Mouse (Mus musculus) left cerebral cortex, adult 9 months (tissue): ENCODE data around the gene Mycbp2.

Experiments used
- DNase-seq, 2 experiments: peaks; one replicate each; pipeline ENCODE4 v3.0.0; 2022; ENCODE audit warnings: low spot score in 2 of 2

The Mycbp2 gene

DNA sequence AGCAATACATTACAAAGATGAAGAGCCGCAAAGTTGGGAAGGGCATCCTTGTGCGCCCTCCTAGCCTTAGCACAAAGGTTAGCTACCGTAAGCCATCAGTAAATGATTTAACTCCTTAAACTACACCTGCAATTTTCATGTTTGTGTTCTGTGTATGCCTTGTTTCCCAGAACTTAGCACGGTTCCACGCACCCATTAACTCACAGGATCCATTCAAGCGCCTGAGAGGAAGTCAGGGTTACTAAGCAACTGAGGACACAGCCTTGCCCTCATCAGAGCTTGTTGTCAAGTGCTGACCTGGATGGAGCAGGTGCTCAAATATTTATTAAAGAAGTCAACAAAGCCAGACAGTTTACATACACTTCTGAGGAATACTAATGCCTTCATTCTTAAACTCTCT, 244.4 kb downstream of the Mycbp2 start:
- DNase-seq, result no peak

DNA sequence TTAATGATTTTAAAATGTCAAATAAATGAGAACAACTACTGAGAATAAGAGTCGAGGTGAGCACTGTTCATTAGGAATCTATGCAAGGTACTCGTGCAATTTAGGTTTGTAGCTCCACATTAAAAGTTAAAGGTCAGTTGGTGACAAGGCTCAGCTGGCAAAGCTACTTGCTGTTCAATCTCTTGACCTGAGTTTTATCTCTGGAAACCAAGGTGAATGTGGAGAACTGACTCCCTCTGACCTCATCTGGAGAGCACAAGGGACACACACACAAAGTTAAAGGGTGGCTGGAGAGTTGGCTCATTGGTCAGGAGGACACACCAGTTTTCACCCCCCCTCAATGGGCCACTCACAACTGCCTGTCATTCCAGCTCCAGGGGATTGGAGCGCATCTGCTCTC, 245.4 kb downstream of the Mycbp2 start:
- no peak for DNase-seq

DNA sequence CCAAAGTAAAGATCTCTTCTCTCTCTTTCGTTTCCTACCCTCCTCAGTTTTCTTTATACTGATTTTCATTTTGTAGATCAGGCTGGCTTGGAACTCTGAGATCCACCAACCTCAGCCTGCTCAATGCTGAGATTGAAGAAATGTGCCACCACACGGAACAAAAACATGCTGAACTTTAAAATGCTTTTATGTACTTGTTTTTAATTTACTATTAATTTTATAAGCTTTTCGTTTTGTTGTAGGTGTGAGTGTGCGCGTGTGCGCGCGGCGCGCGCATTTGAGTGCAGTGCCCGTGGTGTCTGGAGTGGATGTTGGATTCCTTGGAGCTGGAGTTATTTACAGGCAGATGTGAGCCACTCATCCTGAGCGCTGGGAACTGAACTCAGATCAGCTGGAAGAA, 246.3 kb downstream of the Mycbp2 start:
- DNase-seq, result no peak

DNA sequence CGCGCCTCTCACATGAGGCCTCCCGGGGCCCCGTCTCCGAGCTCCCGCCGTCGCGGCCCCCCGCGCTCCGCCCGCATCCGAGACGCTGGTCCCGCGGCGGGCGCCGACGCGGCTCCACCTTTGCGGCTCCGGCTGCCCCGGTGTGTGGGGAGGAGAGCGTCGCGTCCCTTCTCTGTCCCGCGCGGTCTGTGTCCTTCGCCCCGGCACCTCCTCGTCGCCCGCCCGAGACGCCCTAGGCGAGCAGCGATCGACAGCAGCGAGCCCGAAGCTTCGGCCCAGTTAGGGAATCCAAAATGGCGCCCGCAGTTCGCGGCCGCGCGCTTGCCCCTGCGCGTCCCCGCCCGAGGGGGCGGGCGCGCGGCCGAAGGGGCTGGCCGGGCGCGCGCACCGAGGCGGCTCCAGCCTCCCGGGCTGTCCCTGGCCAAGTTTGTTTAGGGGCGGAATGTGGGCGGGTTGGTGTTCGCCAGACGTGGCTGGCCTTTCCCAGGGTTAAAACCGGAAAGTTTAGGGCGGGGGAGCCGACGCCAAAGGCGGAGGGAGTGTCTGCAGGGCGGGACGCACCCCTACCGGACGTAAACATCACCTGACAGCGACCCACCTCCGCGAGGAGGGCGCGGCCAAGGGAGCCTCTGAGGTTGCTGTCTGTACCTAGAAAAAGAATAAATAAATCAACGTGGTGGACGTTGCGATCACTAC, 247.2 kb downstream of the Mycbp2 start, which contains the start of gene Fbxl3:
TSS of gene Fbxl3 (minus strand) at position 329 of the 696 bp plus-strand sequence.
- DNase-seq, result peak; percentile 71 to 85

DNA sequence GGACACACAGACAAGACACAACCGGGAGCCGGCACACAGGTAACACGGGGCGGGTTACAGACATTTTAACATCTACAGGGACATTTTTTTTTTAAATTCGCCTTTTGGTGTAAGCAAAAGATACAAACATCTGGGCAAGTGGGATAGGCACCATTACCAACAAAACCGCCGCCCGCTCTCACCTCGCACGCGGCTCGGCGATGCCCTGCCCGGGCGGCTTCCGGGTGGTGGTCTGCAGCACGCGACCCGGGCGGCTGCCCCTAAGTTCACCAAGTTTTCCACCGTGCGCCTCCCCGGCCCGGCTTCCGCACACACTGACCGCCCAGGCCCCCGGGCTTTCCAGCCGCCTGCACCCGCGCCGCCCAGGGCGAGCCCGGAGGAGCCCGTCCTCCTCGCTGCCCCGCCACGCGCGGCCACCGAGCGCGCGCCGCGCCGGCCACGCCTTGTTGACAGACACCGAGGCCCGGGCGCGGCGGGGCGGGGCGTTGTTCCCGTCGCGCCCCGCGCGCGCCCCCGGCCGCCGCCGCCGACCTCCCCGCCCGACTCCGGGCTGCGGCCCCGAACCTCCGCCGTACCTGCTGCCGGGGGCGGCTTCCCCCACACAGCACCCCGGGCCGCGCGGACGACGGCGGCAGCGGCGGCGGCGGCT, 247.9 kb downstream of the Mycbp2 start:
- DNase-seq, result peak in 1 of 2 experiments; percentile 70

DNA sequence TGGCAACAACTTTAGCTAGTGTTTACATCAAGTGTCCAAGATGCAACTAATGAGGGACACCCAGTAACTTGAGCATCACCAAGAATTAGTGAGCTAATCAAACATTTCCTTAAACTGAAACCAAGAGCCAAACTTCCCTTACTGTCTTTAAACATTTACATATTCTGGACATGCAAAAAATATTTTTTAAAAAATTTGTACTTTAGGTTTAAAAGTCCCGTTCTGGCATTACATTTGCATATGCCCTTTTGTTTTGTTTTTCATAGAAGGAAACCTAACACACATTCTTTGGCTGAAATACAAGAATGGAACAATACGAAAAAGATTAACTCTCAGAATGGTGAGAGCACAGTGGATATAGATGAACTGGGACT, 248.4 kb downstream of the Mycbp2 start:
- DNase-seq, result no peak

DNA sequence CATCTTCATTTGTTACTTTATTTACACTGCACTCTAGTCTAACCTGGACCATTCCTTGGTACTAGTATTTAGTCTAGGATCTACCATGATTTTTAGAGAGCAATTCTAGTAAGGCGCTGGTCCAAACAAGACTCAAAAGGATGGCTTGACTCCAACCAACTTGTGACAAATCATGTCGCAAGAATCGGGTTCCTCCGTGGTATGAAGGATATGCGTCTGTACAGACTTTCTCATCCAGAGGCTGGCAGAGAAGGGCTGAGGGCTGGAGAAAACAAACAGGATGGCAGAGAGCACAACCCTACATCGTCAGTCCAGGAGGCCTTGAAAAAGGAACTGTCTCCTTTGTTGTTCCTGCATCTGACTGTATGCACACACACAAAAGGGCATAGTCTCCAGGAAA, 250.0 kb downstream of the Mycbp2 start:
- DNase-seq, result no peak

DNA sequence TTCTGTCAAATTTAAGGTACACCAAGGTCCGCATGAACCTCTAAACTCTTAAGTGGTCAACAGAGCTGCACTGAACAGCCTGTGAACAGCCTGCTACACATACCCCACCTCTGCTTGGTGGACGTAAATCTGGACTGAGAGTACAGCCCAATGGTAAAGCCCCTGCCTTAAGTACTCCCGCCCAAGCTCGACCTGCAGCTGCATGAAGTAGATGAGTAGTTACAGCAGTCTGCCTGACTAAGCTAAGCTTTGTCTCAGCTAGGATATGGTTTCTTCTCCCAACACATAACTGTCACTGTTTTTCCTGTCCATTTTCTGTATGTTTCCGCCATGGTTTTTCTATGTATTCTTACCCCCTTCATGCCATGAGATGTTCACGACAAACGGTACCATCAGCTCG, 250.8 kb downstream of the Mycbp2 start:
- no peak for DNase-seq

DNA sequence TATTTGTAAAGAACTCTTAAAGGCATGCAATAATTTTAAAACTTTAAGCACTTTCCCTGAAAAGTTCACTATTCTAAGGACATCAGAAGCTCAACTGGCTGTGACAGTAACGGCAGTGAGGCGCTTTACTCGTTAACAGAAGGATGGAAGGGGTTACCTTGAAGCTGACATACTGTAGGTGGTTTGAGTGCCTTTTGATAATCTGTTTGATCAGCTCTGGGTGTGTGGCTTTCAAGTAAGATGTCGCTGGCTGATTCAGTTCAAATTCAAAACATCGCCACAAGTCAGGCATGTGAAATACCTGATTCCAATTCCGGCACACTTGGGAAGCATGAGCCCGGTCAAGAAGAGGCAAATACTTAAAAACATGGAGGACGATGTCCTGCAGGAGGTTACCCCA, 251.6 kb downstream of the Mycbp2 start:
- no peak for DNase-seq

DNA sequence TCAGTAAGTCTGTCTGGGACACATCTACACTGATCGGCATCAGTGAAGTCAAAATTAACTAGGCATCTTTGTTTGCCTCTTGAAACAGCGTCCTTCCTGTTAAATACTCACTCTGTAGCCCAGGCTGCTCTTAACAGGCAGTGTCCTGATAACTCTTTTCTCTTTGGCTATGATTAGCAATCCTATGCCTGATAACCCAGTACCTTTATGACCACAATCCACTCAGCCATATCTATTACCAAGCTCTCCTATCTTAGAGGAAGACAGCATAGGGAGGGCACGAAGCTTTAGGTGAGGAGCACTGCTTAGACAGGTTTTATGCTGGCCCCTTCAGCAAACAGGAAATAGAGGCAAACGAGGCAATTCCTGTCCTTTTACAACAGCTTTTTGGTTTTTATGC, 252.9 kb downstream of the Mycbp2 start:
- DNase-seq, result no peak

DNA sequence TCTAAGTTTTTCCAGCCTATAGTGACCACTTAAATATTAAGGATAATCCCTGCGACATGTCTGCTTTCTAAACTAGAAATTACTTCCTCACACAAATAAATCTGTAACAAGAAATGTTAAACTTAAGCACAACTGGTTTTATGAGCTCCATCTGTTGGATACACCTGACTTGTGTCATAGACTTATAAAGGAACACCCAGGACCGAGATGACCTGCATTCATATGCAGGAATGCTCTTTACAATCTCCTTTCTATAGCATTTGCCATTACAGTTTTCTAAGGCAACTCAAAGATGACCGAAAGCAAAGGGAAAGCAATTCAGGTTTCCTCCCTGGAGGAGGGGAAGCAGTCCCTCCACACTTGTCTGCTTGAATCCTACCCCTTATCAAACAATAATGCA, 253.4 kb downstream of the Mycbp2 start:
- no peak for DNase-seq

DNA sequence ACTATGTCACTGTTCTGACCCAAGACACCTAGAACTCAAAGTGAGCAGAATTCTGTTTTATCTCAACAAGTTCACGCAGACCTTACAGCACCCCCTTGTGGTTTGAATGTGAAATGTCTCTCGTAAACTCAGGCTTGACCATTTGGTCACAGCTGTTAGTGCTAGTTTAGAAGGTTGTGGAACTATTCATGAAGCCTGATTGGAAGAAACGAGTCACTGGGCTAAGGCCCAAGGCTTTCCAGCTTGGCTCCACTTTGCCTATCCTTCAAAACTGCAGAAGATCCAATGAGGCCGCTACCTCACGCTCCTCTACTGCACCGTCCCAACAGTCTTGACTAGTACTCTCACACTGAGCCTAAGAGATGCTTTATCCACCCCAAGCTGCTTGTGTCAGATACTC, 258.0 kb downstream of the Mycbp2 start:
- peak in 1 of 2 experiments; percentile 44 for DNase-seq

DNA sequence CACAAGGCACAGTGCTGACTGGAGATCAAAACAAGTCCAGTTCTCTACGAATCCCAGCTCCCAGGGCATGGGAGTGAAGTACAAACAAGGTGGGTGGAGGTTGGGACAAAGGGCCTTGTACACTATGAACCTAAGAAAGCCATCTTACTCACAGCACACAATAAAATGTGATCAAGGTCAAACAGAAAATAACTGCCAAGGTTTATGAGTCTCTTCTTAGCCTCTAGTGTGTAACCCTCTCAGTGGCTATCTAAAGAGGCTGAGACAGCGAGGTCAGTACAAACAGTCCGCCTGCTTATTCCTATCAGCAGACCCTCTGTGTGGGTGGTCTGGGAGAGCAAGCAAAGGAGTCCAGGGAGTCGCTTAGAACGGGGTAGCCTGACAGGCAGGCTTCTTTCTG, 258.8 kb downstream of the Mycbp2 start:
- DNase-seq, result no peak

DNA sequence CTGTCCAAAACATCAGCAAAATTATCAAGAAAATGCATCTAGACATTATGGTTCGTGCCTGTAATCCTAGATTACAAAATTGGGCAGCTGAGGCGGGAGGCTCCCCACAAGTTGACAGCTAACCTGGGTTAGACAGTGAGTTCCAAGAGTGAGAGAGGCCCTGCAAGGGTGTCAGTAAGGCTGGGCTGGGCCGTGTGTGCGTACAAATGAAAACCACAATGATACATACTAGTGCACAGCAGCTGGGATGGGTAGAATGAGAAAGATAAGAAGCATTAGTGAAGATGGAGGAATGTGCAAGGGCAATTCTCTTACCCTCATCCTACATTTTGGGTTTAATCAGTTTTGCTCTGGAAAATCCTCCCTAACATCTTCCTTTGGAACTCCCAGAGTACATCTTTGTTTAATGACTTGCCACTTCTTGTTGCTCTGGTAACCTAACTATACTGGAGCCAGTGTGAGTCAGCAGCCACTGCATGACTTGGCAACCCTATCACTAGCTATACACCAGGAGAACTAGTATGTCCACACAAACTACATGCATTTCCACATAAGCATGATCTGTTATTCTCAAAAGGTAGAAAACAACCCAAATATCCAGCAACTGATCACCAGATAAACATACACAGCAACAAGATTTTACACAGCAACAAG, 259.8 kb downstream of the Mycbp2 start:
- no peak for DNase-seq

DNA sequence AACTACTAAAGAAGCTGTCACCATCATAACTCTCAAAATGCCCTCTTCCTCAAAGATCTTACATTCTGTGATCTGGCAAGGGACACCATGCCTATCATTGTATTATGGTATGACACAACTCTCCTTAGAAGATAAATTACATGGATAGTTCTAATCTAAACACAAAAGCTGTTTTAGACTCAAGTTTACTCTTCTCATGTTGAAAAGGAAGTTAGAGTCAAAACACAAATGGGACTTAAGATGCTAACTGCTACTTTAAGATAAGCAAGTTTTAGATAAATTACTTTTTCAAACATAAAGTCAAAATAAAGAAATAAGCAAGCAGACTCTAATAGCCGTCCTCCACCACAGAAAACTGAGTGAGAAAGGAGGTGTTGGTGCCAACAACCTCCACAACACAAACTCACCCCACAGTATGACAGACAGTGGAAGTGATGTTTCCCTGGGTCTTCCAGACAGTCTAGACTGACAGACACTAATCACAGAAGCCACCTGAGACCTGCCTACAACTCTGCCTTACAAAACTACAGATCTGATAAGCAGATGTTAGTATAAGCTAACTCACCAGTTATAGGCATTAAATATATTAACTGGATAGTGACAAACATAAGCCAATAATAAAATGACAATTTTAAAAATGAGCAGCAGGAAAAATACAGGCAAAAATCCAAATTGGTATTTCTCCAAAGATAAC, 260.6 kb downstream of the Mycbp2 start:
- no peak for DNase-seq

DNA sequence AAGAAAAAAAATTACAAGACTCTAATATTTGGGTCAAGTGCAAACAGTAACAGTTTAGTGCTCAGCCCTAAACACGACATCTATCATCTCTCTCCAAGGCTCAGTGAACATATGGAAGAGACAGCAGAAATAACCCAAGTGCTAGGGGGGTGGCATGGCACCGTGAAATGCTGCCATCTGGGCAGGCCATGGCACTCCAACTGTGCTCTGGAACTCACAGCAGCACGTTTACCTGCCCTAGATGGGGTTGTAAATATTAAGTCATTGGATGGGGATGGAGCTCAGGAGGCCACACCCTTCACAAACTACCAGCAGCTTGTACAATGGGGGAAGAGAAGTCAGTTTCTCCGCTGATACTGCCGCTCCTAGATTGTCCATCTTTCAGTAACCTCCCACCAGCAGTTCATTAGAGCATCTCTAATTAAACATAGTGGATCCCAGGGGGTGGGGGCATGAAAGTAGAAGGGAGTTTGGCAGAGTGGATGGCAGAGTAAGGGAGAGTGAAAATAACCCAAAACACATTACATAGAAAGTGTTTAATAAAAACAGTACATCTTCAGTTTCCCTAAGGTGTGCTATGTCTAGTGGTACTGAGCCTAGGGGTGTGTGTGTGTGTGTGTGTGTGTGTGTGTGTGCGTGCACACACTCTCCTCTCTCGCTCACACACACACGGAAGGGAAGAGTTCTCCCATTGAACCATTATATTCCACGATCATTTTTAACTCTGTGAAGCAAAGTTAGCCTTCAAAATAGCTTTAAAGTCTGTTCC, 267.2 kb downstream of the Mycbp2 start:
- peak in 1 of 2 experiments; percentile 35 for DNase-seq

DNA sequence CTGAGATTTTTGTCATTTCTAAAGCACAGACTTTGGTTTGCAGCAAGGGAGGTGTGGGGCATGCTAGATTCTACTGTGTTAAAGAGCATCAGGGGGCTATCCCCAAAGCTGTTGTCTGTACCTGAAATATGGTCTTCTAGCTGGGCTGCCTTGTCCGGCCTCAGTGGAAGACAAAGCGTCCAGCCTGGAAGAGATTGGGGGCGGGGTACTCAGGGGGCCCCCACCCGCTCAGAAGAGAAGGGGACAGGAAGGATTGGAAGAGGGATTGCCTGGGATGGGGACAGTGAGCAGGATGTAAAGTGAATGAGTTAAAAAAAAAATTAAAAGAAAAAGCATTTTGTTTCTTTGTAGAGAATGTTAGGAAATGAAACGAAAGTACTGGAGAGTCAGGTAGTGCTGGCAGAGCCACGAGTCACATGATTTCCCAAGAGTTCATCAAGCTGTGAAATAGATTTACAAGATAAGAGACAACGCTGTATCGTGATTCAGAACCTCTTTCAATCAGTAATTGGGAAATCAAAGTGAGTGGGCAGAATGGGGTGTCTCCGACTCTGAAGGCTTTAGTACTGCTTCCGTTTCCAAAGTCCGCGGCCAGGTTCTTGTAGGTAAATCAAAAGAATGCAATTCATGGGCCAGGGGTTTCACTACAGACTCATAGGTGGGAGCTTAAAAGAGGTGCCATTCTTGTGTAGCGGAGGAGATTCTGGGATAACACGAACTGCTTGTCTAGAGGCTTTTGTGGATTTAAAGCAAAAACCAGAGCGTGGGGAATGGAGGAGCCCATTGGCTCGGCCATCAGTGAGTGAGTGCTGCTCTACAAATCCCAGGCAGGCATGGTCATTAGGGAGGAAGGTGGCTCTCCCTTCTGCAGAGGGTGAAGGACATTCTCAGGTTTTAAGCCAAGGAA, 268.4 kb downstream of the Mycbp2 start:
- no peak for DNase-seq

DNA sequence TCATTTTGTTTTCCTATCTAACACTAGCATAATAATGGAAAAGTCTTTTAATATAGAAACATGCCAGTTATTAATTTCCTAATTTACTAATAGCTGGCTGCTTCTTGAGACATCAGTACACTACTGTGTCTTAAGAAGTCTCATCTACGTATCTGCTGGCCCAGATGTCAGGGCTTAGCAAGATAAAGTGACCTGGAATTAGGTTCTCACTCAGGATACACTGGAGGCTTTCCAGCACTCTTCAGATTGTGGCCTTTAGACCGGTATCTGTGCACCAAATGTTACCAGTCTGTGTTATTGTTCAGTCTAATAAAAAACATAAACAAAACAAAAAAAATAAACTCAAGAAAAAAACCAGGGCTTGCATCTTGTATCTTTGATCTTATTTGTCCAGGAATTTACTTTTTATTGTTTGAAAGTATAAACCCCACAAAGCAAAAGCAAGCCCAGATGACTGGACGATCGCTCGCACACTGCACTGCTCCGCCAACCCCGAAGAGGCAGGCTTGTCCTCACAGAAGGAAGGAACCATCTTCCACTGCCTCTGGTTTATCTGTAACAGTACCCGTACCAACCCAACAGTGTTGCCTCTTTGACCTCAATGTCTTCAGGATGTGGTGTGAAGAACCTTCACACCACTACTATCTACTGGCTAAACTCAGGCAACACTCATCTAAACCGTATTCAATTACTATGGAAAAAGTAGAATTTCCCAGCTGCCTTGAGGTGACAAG, 269.2 kb downstream of the Mycbp2 start:
- no peak for DNase-seq

DNA sequence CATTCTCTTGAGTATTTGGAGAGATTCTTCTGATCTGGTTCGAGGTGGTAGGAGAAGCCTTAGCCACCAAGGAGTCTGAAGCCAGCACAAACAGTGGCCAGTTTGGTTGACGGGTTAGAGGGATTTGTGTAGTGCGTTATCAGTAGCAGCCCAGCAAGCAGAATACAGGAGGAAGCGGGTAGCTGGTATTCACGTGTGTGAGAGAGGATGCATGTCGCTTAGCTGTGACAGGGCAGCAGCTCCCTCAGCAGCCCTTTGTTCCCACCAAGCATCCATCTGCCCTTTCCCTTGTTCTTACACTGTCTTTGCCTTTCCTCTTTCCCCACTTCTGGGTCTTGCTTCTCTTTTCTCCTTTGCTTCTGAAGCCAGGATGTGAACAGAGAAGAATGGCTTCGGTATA, 271.4 kb downstream of the Mycbp2 start:
- no peak for DNase-seq

DNA sequence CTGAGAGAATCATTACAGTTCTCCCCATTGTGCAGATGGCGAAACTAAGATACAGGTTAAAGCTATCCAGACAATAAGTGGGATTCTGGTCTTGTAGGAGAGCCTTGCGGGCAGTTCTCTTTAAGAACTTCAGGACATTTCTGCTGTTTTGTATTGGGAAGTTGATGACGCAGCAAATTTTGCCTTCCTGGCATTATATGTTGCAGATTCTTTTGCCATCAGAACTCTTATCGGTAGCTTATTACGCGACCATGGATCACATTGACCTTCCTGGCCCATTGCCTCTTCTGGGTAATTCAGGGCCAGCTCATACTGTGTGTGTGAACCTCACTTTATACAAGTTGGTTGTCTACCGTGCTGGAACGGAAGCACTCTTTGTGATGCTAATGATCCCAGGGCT, 272.8 kb downstream of the Mycbp2 start:
- DNase-seq, result no peak
